Comparison of ENCODE assay signal across 8 mouse cellular contexts in genomic region chr2:170219161-170219581, GRCm38 (mm10).
DNase-seq lines count a peak whose midpoint lies in the region; ATAC-seq and TF ChIP-seq lines count a peak whose summit lies in the region.

No protein-coding gene starts in this region.

- ATAC-seq in hindbrain, postnatal 0 days: no peak
- no peak for ATAC-seq in midbrain, embryonic 14.5 days (ENCODE audit: low FRiP score, low TSS enrichment)
- no peak for ATAC-seq in megakaryocyte progenitor cell, adult 5-6 weeks (replicated peaks; ENCODE audit: poor library complexity)

- DNase-seq in adrenal gland, postnatal 14 days: peak; percentile 35
- no peak for DNase-seq in adrenal gland, postnatal 4 days (ENCODE audit: low spot score in 2 of 2)
- peak in 1 of 2 experiments; percentile 29 for DNase-seq in spleen, adult 2 months (ENCODE audit: low read depth in 1 of 2, low spot score in 2 of 2)
- DNase-seq in spleen, adult 12 weeks (ENCODE audit: low spot score): no peak
- DNase-seq in hindbrain, postnatal 0 days (ENCODE audit: low spot score): no peak
- DNase-seq in midbrain, embryonic 14.5 days: peak; percentile 36
- no peak for DNase-seq in gastrocnemius, postnatal 25 days

- H3K27ac ChIP-seq in spleen, adult 2 months (ENCODE audit: insufficient read depth, low read length): peak overlapping the region; percentile 93
- peak overlapping the region; percentile 81 for H3K27ac ChIP-seq in hindbrain, postnatal 0 days
- H3K27ac ChIP-seq in midbrain, embryonic 14.5 days (replicated peaks; ENCODE audit: low read depth, low read length): peak overlapping the region; percentile 87

- no peaks in the 10 kb centered on the region for H3K36me3 ChIP-seq in spleen, adult 2 months (ENCODE audit: control insufficient read depth, insufficient read depth, low read length)
- H3K36me3 ChIP-seq in hindbrain, postnatal 0 days (ENCODE audit: insufficient read depth, low read length): no peaks in the 10 kb centered on the region
- no peaks in the 10 kb centered on the region for H3K36me3 ChIP-seq in midbrain, embryonic 14.5 days (ENCODE audit: control insufficient read depth, insufficient read depth, low read length)

- peak overlapping the region; percentile 57 for H3K4me3 ChIP-seq in spleen, adult 2 months (ENCODE audit: extremely low read depth, insufficient read depth, insufficient read length)
- H3K4me3 ChIP-seq in hindbrain, postnatal 0 days (ENCODE audit: low read length): peak overlapping the region; percentile 27
- peak overlapping the region; percentile 25 for H3K4me3 ChIP-seq in midbrain, embryonic 14.5 days (replicated peaks; ENCODE audit: low read depth, low read length)

- H3K4me1 ChIP-seq in spleen, adult 2 months (ENCODE audit: control insufficient read depth, insufficient read depth, insufficient read length): peaks cover 22% of the 10 kb centered on the region; the same call in 1 of the 2 replicates
- peaks cover 20% of the 10 kb centered on the region; the same call in 1 of the 2 replicates for H3K4me1 ChIP-seq in hindbrain, postnatal 0 days (ENCODE audit: insufficient read depth, low read length)
- H3K4me1 ChIP-seq in midbrain, embryonic 14.5 days (ENCODE audit: control insufficient read depth, insufficient read depth, low read length): peaks cover 55% of the 10 kb centered on the region

- TF ChIP-seq CTCF in spleen, adult 2 months (IDR thresholded peaks at IDR 0.05; ENCODE audit: extremely low read depth, insufficient read depth, insufficient read length, insufficient replicate concordance): no peak
- no peak for TF ChIP-seq CTCF in hindbrain, postnatal 0 days (IDR thresholded peaks at IDR 0.05; ENCODE audit: low read depth)

- H3K9ac ChIP-seq in hindbrain, postnatal 0 days (replicated peaks; ENCODE audit: low read length): peak overlapping the region; percentile 33
- peak overlapping the region; percentile 43 for H3K9ac ChIP-seq in midbrain, embryonic 14.5 days (replicated peaks; ENCODE audit: low read length)

- H3K4me2 ChIP-seq in hindbrain, postnatal 0 days (ENCODE audit: low read depth, low read length): peak overlapping the region; percentile 56
- H3K4me2 ChIP-seq in midbrain, embryonic 14.5 days (ENCODE audit: low read length): peak overlapping the region; percentile 58

- WGBS in spleen, adult 2 months: 8% methylated on average over 11 of the region's 11 CpGs
- WGBS in hindbrain, postnatal 0 days: 3% methylated on average over 11 of the region's 11 CpGs
- WGBS in midbrain, embryonic 14.5 days: 4% methylated on average over 11 of the region's 11 CpGs

- 0 out of 2 replicates have a peak, but pooled peaks cover 4% of the 10 kb centered on the region for H3K9me3 ChIP-seq in hindbrain, postnatal 0 days (ENCODE audit: low read length)
- H3K9me3 ChIP-seq in midbrain, embryonic 14.5 days (ENCODE audit: control insufficient read depth, low read length): no peaks in the 10 kb centered on the region

- no peak for TF ChIP-seq POLR2A in spleen, adult 2 months (IDR thresholded peaks at IDR 0.05; ENCODE audit: low read depth, low read length)

- H3K27me3 ChIP-seq in spleen, adult 2 months (ENCODE audit: control insufficient read depth, insufficient read depth, low read length): no peaks in the 10 kb centered on the region
- no peaks in the 10 kb centered on the region for H3K27me3 ChIP-seq in hindbrain, postnatal 0 days (ENCODE audit: insufficient read depth, low read length)
- H3K27me3 ChIP-seq in midbrain, embryonic 14.5 days (ENCODE audit: control insufficient read depth, insufficient read depth, low read length): no peaks in the 10 kb centered on the region

Comparison
In these comparisons a context has a peak if more than half of its experiments do, and no peak if none do; other contexts are left out.
1. DNase-seq: peak in adrenal gland, postnatal 14 days (single experiment) and midbrain, embryonic 14.5 days (single experiment); none in adrenal gland, postnatal 4 days (0 of 2), spleen, adult 12 weeks (single experiment), hindbrain, postnatal 0 days (single experiment) and gastrocnemius, postnatal 25 days (single experiment).
2. Peak in every context shown above with its lines, with median percentiles within 50 percentile points of each other: H3K27ac ChIP-seq and H3K4me3 ChIP-seq.